Mouse (Mus musculus) midbrain, embryonic 14.5 days (tissue): Measurements from ENCODE around the gene Rgp1. TPM values are rescaled to one million over a fixed set of nuclear protein-coding genes. Genes with fewer than 3 reads are reported as not detected.
"Not testable (repeated sequence)": the region's sequence is repeated elsewhere in the genome, so short reads cannot be mapped to it uniquely, and the experiment has no call there.

Source experiments
- ATAC-seq: fragments of 200-750 bp; cut with Nextera tagmentation; 2 replicates; pipeline ENCODE4 v1.8.0; 2017; ENCODE audit warnings: moderate number of reproducible peaks, moderate library complexity; ENCODE audit not compliant: low FRiP score, low TSS enrichment
- DNase-seq: peaks from one replicate; pipeline ENCODE4 v3.0.0-alpha.2; 2015
- H3K27ac ChIP-seq: fragments of 300-500 bp; sonication (generic); replicated peaks from 2 replicates; pipeline ENCODE4 v1.5.1; 2014; ENCODE audit warnings: mild to moderate bottlenecking, low read depth, low read length, moderate library complexity
- H3K27me3 ChIP-seq: fragments of 300-500 bp; sonication (generic); 2 replicates; pipeline ENCODE4 v1.6.1; 2014; ENCODE audit warnings: low read length, control low read depth, mixed read lengths; ENCODE audit not compliant: control insufficient read depth, insufficient read depth
- H3K36me3 ChIP-seq: fragments of 300-500 bp; sonication (generic); 2 replicates; pipeline ENCODE4 v1.6.1; 2014; ENCODE audit warnings: low read length, control low read depth; ENCODE audit not compliant: control insufficient read depth, insufficient read depth
- H3K4me1 ChIP-seq: fragments of 300-500 bp; sonication (generic); 2 replicates; pipeline ENCODE4 v1.6.1; 2014; ENCODE audit warnings: mild to moderate bottlenecking, antibody characterized with exemption, low read length, control low read depth; ENCODE audit not compliant: control insufficient read depth, insufficient read depth
- H3K4me2 ChIP-seq: fragments of 300-500 bp; sonication (generic); 2 replicates; pipeline ENCODE4 v1.6.1; 2014; ENCODE audit warnings: mild to moderate bottlenecking, low read length, moderate library complexity
- H3K4me3 ChIP-seq: fragments of 300-500 bp; sonication (generic); replicated peaks from 2 replicates; pipeline ENCODE4 v1.5.1; 2014; ENCODE audit warnings: low read depth, low read length
- H3K9ac ChIP-seq: fragments of 300-500 bp; sonication (generic); replicated peaks from 2 replicates; pipeline ENCODE4 v1.6.1; 2014; ENCODE audit warnings: mild to moderate bottlenecking, low read length, moderate library complexity
- H3K9me3 ChIP-seq: fragments of 300-500 bp; sonication (generic); 2 replicates; pipeline ENCODE4 v1.6.1; 2016; ENCODE audit warnings: low read length, control low read depth, mixed read lengths; ENCODE audit not compliant: control insufficient read depth
- WGBS: fragments of 180-500 bp; shearing (Covaris S2); extraction: QIAGEN DNeasy Blood & Tissue Kit; methylation state at CpG from one replicate; pipeline ENCODE4 v1.1.7; 2014; 5-methylcytosine and 5-hydroxymethylcytosine counted together
- polyA plus RNA-seq: library from polyadenylated mRNA; unstranded; fragments of >200 nt; fragmentation: Nextera tagmentation; extraction: Ambion mirVana; gene quantifications from 2 replicates; pipeline ENCODE4 v1.2.1, GENCODE M21; 2014

The Rgp1 gene
- polyA plus RNA-seq, 1 experiment from 2014 or later, result 28.5 TPM

DNA sequence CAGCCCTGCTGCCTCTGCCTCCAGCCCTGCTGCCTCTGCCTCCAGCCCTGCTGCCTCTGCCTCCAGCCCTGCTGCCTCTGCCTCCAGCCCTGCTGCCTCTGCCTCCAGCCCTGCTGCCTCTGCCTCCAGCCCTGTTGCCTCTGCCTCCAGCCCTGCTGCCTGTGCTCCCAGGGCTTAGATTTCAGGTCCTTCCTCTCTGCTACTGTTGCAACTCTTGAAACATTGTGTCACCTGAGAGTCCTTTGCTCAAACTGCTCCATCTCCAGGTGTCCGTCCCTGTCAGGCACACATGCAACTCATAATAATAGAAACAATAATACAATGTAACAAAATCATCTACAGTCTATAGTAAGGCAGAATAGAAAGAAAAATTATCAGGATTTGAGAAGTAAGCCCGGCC is 18.1 kb downstream of the Rgp1 start:
- H3K9ac ChIP-seq, H3K36me3 ChIP-seq, H3K27ac ChIP-seq, H3K9me3 ChIP-seq, H3K4me2 ChIP-seq, H3K27me3 ChIP-seq, ATAC-seq, H3K4me3 ChIP-seq, H3K4me1 ChIP-seq, DNase-seq: not testable (repeated sequence)
- WGBS, result 86% methylated on average over 2 of the region's 2 CpGs

DNA sequence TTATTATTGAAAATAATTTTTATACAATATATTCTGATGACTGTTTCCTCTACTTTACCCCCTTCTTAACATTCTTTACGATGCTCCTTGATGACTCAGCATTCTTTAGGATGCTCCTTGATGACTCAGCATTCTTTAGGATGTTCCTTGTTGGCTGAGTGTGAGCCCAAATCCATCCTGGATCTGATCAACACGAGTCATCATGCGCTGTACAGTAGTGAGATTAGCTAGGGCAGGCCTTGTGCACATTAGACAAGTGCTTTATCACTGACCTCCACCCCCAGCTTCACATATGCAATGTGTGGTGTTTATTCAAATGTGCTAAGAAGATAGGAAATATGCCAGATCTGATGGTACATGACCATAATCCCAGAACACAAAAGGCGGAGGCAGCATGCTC is 19.7 kb downstream of the Rgp1 start:
- WGBS, result 87% methylated on average over 4 of the region's 4 CpGs

DNA sequence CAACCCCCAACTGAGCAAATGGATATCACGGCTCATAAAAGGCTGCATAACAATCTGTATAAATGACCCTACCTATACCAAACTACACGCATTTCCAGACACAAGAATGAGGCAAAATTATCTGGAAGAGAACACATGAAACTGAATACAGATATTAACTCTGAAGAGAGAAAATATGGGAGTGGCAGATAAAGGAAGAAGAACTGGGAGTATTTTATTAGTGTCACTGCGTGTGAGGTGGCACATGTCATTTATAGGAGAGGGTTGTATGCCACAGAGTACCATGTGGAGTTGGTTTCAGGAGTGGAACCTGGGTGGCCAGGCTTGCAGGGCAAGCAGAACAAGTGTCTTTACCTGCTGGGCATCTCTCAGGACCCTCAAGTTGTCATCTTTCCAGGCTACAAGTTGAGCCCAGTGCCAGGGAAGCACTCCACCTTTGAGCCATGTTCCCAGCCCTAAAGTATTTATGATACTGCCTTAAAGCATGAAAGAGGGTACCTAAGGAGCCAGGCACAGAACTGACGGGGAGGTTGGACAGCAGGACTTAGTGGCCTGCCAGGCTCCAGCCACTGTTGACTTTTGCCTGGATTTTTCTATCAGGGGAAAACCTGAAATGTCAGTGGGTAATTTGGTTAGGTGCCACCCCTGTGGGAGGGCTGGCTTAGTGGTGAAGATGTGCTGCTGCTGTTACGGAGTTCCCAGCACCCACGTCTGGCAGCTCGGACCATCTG is 20.3 kb downstream of the Rgp1 start:
- 86% methylated on average over 7 of the region's 7 CpGs for WGBS
- no peak overlapping the region for H3K4me3 ChIP-seq
- H3K27me3 ChIP-seq, result no peaks in the 10 kb centered on the region
- no peaks in the 10 kb centered on the region for H3K4me1 ChIP-seq
- no peaks in the 10 kb centered on the region for H3K9me3 ChIP-seq
- H3K27ac ChIP-seq, result no peak overlapping the region
- no peak for DNase-seq
- ATAC-seq, result no peak
- H3K36me3 ChIP-seq, result no peaks in the 10 kb centered on the region
- H3K9ac ChIP-seq, result no peak overlapping the region
- H3K4me2 ChIP-seq, result no peak overlapping the region

More for the DNA sequence above, 19.7 kb downstream of the Rgp1 start:
- DNase-seq (no peak), ATAC-seq (no peak)
- Histone ChIP-seq H3K27ac (no peak overlapping the region), H3K36me3 (no peaks in the 10 kb centered on the region), H3K4me3 (no peak overlapping the region), H3K9me3 (no peaks in the 10 kb centered on the region), H3K4me1 (no peaks in the 10 kb centered on the region), H3K9ac (no peak overlapping the region), H3K4me2 (no peak overlapping the region), H3K27me3 (no peaks in the 10 kb centered on the region)

DNA sequence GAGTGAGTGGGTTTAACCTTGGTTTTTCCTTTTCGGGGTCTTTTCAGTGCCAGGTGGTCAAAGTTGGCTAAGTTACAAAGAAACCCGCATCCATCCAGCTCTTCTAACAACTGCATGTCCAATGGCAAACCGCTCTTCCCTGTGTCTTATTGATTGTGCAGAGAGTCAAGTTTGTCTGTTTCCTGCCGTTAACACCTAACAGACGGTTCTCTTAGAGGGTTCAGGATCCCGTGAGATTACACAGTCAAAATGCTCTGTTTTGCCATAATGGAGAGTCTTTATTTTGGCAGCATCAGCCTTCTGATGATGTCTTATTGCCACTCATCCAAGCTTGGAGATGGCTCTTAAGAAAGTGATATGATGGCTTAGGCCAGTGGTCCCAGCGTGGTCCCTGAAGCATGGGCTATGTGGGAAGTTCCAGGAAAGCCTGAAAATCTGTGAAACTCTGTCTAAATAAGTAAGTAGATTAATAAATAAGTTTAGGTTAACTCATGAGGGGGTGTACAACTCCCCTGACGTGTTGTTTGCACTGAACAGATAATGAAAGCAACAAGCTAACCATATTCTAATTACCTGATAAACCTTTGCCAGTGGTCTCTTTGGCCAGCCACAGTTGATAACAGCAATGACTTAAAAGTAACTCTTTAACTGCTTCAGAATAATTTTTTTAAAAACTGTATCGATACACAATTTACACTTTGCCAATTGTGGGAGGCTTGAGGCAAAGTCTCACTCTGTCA is 21.9 kb downstream of the Rgp1 start:
- ATAC-seq (no peak), DNase-seq (no peak)
- WGBS, result 88% methylated on average over 9 of the region's 9 CpGs

DNA sequence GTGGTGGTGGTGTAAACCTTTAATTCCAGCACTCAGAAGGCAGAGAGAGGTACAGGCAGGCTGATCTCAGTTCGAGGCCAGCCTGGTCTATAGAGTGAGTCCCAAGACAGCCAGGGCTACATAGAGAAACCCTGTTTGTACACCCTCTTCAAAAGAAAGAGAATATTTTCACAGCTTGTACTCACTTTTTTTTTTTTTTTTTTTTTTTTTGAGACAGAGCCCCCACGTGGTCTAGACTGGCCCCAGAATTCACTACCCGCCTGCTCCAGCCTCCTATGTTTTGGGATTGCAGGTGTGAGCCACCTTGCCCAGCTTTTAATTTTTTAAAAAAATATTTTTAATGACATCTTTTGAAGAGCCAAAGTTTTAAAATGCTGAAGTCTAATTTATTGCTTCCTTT is 25.6 kb downstream of the Rgp1 start:
- Histone ChIP-seq H3K4me3 (no peak overlapping the region), H3K4me1 (no peaks in the 10 kb centered on the region), H3K9me3 (no peaks in the 10 kb centered on the region), H3K27me3 (no peaks in the 10 kb centered on the region), H3K27ac (no peak overlapping the region), H3K9ac (no peak overlapping the region), H3K36me3 (no peaks in the 10 kb centered on the region), H3K4me2 (no peak overlapping the region)
- WGBS, result 77% methylated on average over 3 of the region's 3 CpGs
- DNase-seq (no peak), ATAC-seq (no peak)

More for the DNA sequence above, 21.9 kb downstream of the Rgp1 start:
- no peak overlapping the region for H3K4me2 ChIP-seq
- no peak overlapping the region for H3K4me3 ChIP-seq
- H3K4me1 ChIP-seq, result no peaks in the 10 kb centered on the region
- no peaks in the 10 kb centered on the region for H3K36me3 ChIP-seq
- H3K27me3 ChIP-seq, result no peaks in the 10 kb centered on the region
- H3K9me3 ChIP-seq, result no peaks in the 10 kb centered on the region
- H3K9ac ChIP-seq, result no peak overlapping the region
- H3K27ac ChIP-seq, result no peak overlapping the region

DNA sequence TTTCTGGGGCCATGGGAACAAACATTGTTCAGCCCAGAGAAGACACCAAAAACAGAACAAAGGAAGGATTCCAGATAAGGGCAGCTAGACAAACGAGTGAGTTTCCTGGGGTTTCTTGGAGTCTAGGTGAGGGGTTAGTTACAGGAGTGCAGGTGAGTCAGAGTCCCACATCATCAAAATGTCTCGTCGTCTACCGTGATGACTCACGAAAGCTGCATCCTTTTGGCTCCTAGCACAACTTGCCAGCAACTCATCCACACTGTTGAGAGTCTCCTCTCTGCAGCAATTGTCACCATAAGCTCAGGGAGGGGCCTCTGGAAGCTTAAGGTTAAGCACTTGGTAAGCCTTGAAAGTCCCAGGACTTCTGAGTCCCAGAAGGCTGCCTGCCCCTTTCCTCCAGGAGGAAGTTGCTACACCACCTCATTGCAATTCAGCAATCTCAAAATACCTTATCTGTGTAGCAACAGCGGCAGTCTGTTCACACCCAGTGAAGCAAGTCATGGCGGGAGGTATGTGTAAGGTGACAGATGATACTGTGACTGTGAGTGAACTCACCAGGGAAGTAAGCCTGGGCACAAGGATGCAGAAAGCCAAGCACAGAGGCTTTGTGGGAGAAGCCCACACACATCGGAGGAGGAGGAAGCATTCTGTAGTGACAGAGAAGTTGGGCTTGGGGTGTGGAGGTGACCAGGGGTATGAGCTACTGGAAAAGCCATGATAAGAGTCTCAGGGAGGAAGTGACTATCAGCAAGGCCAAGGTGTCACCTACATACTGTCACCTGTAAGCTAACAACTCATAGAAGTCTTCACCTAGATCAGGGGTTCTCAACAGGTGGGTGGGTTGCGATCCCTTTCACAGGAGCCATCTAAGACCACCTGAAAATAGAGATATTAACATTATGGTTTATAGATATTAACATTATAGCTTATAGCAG is 26.5 kb downstream of the Rgp1 start:
- ATAC-seq (no peak), DNase-seq (no peak)
- H3K27me3 ChIP-seq, result no peaks in the 10 kb centered on the region
- no peaks in the 10 kb centered on the region for H3K9me3 ChIP-seq
- no peak overlapping the region for H3K4me2 ChIP-seq
- H3K4me1 ChIP-seq, result no peaks in the 10 kb centered on the region
- H3K27ac ChIP-seq, result no peak overlapping the region
- no peak overlapping the region for H3K4me3 ChIP-seq
- H3K36me3 ChIP-seq, result no peaks in the 10 kb centered on the region
- H3K9ac ChIP-seq, result no peak overlapping the region
- WGBS, result 83% methylated on average over 9 of the region's 9 CpGs

DNA sequence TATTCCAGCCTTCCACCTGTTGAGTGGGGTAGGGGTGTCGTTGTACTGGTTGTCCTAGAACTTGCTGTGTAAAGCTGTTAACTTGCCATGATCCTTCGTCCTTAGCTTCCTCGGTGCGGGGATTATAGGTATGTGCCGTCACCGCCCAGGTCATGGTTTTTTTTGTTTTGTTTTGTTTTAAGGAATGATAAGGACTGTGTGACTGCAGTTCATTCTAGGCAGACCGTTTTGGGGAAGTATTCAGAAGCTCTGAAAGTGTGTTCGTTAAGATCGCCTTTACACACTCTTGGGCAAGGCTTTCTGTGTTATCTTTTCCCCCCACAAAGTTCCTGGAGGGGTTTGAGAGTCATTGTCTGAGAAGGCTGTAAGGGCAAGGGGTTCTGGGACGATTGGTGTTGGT is 34.0 kb downstream of the Rgp1 start:
- DNase-seq (no peak), ATAC-seq (no peak)
- H3K36me3 ChIP-seq, result no peaks in the 10 kb centered on the region

DNA sequence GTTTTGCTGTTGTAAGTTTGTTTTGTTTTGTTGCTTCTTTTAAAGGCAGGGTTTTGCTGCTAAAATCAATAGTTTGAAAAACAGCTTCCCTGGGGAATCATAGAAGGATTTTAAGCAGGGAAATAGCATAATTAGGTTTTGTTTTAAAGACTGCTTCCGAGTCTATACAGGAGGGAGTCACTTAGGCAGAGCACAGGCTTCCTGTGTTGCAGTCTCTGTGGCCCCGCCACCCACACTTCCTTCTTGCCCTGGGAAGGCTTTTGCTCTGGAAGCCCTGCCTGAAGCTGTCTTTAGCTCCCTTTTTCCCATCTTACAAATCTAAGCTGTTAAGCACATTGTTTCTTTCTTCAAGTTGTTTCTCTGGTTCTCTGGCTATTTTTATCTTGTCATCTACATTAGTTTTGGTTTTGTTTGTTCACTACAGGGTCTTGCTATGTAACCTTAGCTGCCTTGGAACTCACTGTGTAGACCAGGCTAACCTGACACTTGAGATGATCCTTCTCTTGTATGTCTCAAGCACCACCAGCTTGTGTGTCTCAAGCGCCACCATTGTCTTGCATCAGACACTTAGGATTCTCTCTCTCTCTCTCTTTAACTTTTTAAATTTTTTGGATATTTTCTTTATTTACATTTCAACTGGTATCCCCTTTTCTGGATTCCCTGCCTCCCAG is 34.7 kb downstream of the Rgp1 start:
- H3K4me1 ChIP-seq, result no peaks in the 10 kb centered on the region
- no peak for DNase-seq
- H3K9me3 ChIP-seq, result no peaks in the 10 kb centered on the region
- no peaks in the 10 kb centered on the region for H3K27me3 ChIP-seq
- no peak overlapping the region for H3K4me2 ChIP-seq
- H3K4me3 ChIP-seq, result no peak overlapping the region
- no peak overlapping the region for H3K9ac ChIP-seq
- H3K27ac ChIP-seq, result no peak overlapping the region
- ATAC-seq, result no peak
- 70% methylated on average over 3 of the region's 3 CpGs for WGBS
- no peaks in the 10 kb centered on the region for H3K36me3 ChIP-seq

More for the DNA sequence above, 34.0 kb downstream of the Rgp1 start:
- Histone ChIP-seq H3K27ac (no peak overlapping the region), H3K9me3 (no peaks in the 10 kb centered on the region), H3K4me2 (no peak overlapping the region), H3K27me3 (no peaks in the 10 kb centered on the region), H3K4me3 (no peak overlapping the region), H3K4me1 (no peaks in the 10 kb centered on the region), H3K9ac (no peak overlapping the region)
- 72% methylated on average over 10 of the region's 10 CpGs for WGBS
